Mouse (Mus musculus) forebrain, embryonic 12.5 days (tissue): ENCODE results near the gene Pgap2. TPM values are rescaled to one million over a fixed set of nuclear protein-coding genes. Genes with fewer than 3 reads are reported as not detected.
"Not testable (repeated sequence)": the region's sequence is repeated elsewhere in the genome, so short reads cannot be mapped to it uniquely, and the experiment has no call there.

ENCODE experiments used
- ATAC-seq: fragments of 200-750 bp; cut with Nextera tagmentation; 2 replicates; pipeline ENCODE4 v1.8.0; 2017; ENCODE audit warnings: moderate TSS enrichment; ENCODE audit not compliant: low FRiP score
- H3K27ac ChIP-seq: fragments of 300-500 bp; sonication (generic); 2 replicates; pipeline ENCODE4 v1.5.1; 2016; ENCODE audit warnings: mild to moderate bottlenecking
- H3K27me3 ChIP-seq: fragments of 300-500 bp; sonication (generic); 2 replicates; pipeline ENCODE4 v1.6.1; 2016; ENCODE audit warnings: mild to moderate bottlenecking
- H3K36me3 ChIP-seq: fragments of 300-500 bp; sonication (generic); replicated peaks from 2 replicates; pipeline ENCODE4 v1.6.1; 2016; ENCODE audit warnings: mild to moderate bottlenecking
- H3K4me1 ChIP-seq: fragments of 300-500 bp; sonication (generic); 2 replicates; pipeline ENCODE4 v1.6.1; 2016
- H3K4me2 ChIP-seq: fragments of 300-500 bp; sonication (generic); 2 replicates; pipeline ENCODE4 v1.6.1; 2016; ENCODE audit warnings: mild to moderate bottlenecking, moderate library complexity
- H3K4me3 ChIP-seq: fragments of 300-500 bp; sonication (generic); replicated peaks from 2 replicates; pipeline ENCODE4 v1.5.1; 2016; ENCODE audit warnings: mild to moderate bottlenecking
- H3K9ac ChIP-seq: fragments of 300-500 bp; sonication (generic); 2 replicates; pipeline ENCODE4 v1.6.1; 2016; ENCODE audit warnings: mild to moderate bottlenecking
- H3K9me3 ChIP-seq: fragments of 300-500 bp; sonication (generic); 2 replicates; pipeline ENCODE4 v1.6.1; 2016
- WGBS: fragments of 180-500 bp; shearing (Covaris S2); methylation state at CpG from one replicate; pipeline ENCODE4 v1.1.7; 2016; 5-methylcytosine and 5-hydroxymethylcytosine counted together
- polyA plus RNA-seq: library from polyadenylated mRNA; unstranded; fragments of >200 nt; fragmentation: Nextera tagmentation; extraction: Ambion mirVana; gene quantifications from 2 replicates; pipeline ENCODE4 v1.2.1, GENCODE M21; 2016

Pgap2 gene
- polyA plus RNA-seq, 1 experiment from 2014 or later = 54.3 TPM

DNA sequence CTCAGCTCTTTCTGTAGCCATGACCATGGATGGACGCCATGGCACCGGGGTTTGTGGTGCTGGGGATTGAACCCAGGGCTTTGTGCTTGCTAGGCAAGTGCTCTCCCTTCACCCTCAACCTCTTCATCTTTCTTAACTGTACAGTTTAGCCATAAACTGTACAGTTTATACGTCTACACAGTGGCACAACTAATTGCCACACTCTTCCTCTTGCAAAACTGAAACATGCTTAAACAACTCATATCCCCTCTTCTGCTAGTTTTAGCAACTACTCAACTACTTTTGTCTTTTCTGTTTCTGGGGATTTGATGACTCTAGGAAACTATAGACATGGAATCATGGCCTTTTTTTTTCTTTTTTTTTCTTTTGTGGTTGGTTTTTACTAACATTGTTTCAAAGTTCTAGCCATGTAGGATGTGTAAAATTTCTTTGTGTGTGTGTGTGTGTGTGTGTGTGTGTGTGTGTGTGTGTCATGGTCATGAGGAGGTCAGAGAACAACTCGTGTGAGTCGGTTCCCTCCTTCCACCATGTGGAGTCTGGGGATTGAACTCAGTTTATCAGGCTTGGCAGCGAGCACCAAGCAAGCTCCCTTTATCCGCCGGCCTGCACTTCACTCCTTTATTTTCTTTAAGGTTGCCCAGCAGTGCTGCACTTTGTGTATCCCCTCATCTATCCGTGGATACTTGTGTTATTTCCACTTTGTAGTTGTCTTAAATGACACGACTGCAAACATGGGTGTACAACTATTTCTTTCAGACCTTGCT is 49.9 kb downstream of the Pgap2 start:
- H3K27me3 ChIP-seq = no peaks in the 10 kb centered on the region
- no peak overlapping the region for H3K9ac ChIP-seq
- no peaks in the 10 kb centered on the region for H3K36me3 ChIP-seq
- H3K9me3 ChIP-seq = no peaks in the 10 kb centered on the region
- H3K27ac ChIP-seq = no peak overlapping the region
- no peaks in the 10 kb centered on the region for H3K4me1 ChIP-seq
- 81% methylated on average over 10 of the region's 10 CpGs for WGBS
- no peak overlapping the region for H3K4me3 ChIP-seq
- H3K4me2 ChIP-seq = no peak overlapping the region
- ATAC-seq = no peak

DNA sequence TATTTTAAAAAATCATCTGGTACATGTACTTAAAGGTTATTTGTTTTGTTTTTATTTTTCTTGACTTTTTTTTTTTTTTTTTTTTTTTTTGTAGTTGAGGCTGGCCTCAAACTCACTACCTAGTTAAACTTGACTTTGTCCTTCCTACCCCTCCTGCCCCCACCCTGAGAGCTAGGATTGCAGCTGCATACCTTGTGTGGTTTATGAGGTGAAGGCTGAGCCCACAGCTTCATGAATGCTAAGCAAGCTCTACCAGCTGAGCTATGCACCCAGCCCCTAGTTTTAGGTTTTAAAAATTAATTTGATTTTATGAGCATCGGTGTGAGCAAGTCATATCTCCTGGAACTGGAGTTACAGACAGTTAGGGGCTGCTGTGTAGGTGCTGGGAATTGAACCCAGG is 50.5 kb downstream of the Pgap2 start:
- no peaks in the 10 kb centered on the region for H3K4me1 ChIP-seq
- no peaks in the 10 kb centered on the region for H3K9me3 ChIP-seq
- H3K9ac ChIP-seq = no peak overlapping the region
- H3K4me3 ChIP-seq = no peak overlapping the region
- H3K36me3 ChIP-seq = no peaks in the 10 kb centered on the region
- no peaks in the 10 kb centered on the region for H3K27me3 ChIP-seq
- WGBS = 87% methylated on average over 1 of the region's 1 CpGs
- H3K27ac ChIP-seq = no peak overlapping the region
- ATAC-seq = no peak
- no peak overlapping the region for H3K4me2 ChIP-seq

DNA sequence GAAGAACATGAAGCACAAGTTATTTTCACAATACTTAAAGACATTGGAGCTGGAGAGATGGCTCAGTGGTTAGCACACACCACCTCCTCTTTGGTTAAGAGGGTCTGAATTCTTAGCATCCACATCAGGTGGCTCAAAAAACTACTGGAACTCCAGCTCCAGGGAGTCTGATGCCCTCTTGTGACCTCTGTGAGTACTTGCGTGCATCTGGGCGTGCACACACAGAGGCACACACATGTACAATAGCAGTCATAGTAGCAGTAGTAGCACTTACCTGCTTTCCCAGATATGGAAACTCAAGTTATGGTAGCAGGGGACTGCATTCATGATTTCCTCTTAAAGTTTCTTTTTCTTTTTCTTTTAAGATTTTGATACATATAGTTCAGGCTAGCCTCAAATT is 53.0 kb downstream of the Pgap2 start:
- ATAC-seq = no peak
- Histone ChIP-seq H3K4me3 (no peak overlapping the region), H3K4me2 (no peak overlapping the region), H3K36me3 (no peaks in the 10 kb centered on the region), H3K27me3 (peaks cover under 1% of the 10 kb centered on the region; the same call in 1 of the 2 replicates), H3K27ac (no peak overlapping the region), H3K4me1 (0 out of 2 replicates have a peak, but pooled peaks cover under 1% of the 10 kb centered on the region), H3K9ac (no peak overlapping the region), H3K9me3 (no peaks in the 10 kb centered on the region)
- 82% methylated on average over 2 of the region's 2 CpGs for WGBS

DNA sequence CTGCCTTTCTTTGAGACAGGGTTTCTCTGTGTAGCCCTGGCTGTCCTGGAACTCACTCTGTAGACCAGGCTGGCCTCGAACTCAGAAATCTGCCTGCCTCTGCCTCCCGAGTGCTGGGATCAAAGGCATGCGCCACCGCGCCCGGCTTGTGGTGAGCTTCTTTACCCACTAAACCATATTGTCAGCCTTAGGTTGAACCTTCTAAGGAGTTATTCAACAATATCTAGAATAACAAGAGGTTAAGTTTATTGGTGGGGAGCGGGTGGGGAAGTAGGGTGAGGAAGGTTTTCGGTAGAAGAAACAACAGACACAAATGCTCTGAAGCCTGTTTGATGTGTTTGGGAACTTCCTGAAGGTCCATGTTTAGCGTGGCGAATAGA is 56.0 kb downstream of the Pgap2 start:
- WGBS = 94% methylated on average over 10 of the region's 10 CpGs
- not testable (repeated sequence) for ATAC-seq, H3K4me2 ChIP-seq, H3K9ac ChIP-seq, H3K36me3 ChIP-seq, H3K9me3 ChIP-seq, H3K4me3 ChIP-seq, H3K4me1 ChIP-seq, H3K27ac ChIP-seq
- H3K27me3 ChIP-seq = peaks cover 10% of the 10 kb centered on the region

DNA sequence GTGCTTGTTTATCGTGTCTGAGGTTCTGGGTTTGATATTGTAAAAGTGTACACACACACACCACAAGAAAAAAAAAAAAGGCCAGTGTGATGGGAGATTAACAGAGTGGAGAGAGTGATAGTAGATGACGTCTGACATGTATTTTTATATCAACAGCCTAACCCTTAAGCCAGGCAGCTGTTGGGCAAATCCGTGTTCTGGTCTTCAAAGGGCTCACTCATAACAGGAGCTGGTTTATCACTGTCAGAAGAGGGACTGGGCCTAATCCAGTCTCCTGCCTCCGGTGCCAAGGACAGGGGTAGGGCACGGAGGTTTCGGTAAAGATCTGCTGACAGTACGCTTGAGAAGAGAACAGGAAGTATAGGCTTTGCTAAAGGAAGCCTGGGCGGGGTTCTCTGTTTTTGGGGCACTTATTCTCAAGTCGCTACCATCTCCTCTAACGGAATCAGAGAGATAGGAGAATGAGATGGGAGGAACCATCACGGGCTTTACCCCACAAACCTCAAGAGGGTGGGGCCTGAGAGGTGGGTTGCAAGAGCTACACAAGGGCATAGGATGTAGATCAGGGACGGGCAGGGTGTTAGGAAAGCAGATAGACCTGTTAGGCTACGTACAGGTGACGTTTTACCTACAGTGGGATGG is 56.5 kb downstream of the Pgap2 start:
- WGBS = 52% methylated on average over 14 of the region's 14 CpGs

GRCm38 (mm10) chr7:102267113-102267579 is 57.1 kb downstream of the Pgap2 start:
- under 1% methylated on average over 34 of the region's 34 CpGs for WGBS

More for the DNA sequence above, 56.5 kb downstream of the Pgap2 start:
- Histone ChIP-seq H3K4me3 (peak overlapping the region; percentile 81), H3K36me3 (no peaks in the 10 kb centered on the region), H3K27me3 (peaks cover 10% of the 10 kb centered on the region), H3K9me3 (no peaks in the 10 kb centered on the region), H3K27ac (no peak overlapping the region), H3K4me2 (no peak overlapping the region; the same call in 1 of the 2 replicates), H3K4me1 (peaks cover 9% of the 10 kb centered on the region; the same call in 1 of the 2 replicates), H3K9ac (no peak overlapping the region)
- ATAC-seq = peak; percentile 47

DNA sequence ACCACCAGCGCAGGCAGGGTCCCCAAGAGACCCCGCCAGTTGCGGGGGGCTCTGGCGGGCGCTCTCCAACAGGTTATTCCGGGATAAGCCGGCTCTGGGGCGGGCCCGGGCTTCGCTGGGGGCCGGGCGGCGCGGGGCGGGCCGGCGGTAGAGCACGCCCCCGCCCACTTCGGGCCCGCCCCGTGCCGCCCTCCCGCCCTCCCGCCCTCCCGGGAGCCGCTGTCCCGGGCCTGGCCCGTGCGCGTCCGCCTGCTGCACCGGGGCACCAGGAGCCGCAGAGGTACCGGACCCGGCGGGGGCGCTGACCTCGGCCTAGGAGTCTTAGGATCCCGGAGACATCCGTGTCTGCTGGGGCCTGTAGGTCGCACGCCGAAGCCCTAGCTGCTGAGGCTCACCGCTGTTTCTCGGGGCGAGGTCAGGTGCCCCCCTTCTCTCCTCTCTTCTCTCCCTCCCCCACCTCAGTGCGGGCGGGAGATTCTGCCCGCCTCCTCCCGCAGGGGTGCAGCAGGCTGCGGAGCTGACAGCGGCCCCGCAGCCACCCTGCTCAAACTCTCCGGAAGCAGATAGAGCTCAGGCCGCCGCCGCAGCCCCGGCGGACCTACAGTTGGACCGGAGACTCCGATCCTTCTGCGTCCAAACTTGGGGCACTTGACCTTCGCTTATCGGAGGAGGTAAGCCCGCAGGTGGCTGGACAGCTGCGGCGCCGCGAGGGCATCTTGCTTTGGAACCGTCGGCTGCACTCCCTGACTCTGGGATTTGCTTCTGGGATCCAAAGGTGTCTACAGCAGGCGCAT is 57.8 kb downstream of the Pgap2 start, which contains the start of gene Stim1:
TSS of gene Stim1 (plus strand) at position 206 of the 794 bp plus-strand sequence.
- H3K27ac ChIP-seq = peak within 1 kb of the TSS; percentile 51; the same call in 1 of the 2 replicates
- peaks cover 9% of the 10 kb centered on the region; the same call in 1 of the 2 replicates for H3K4me1 ChIP-seq
- peak within 1 kb of the TSS; percentile 95 for H3K4me2 ChIP-seq
- WGBS = under 1% methylated on average over 55 of the region's 73 CpGs
- H3K27me3 ChIP-seq = peaks cover 10% of the 10 kb centered on the region
- H3K9me3 ChIP-seq = no peaks in the 10 kb centered on the region
- H3K9ac ChIP-seq = peak within 1 kb of the TSS; percentile 76
- no peaks in the 10 kb centered on the region for H3K36me3 ChIP-seq
- peak; percentile 89 for ATAC-seq
- peak within 1 kb of the TSS; percentile 81 for H3K4me3 ChIP-seq

More at GRCm38 (mm10) chr7:102267113-102267579, 57.1 kb downstream of the Pgap2 start:
- no peaks in the 10 kb centered on the region for H3K9me3 ChIP-seq
- peaks cover 9% of the 10 kb centered on the region; the same call in 1 of the 2 replicates for H3K4me1 ChIP-seq
- no peaks in the 10 kb centered on the region for H3K36me3 ChIP-seq
- peak overlapping the region; percentile 95 for H3K4me2 ChIP-seq
- peak overlapping the region; percentile 81 for H3K4me3 ChIP-seq
- H3K27ac ChIP-seq = peak overlapping the region; percentile 51; the same call in 1 of the 2 replicates
- peaks cover 10% of the 10 kb centered on the region for H3K27me3 ChIP-seq
- H3K9ac ChIP-seq = peak overlapping the region; percentile 76
- ATAC-seq = peak; percentile 93

DNA sequence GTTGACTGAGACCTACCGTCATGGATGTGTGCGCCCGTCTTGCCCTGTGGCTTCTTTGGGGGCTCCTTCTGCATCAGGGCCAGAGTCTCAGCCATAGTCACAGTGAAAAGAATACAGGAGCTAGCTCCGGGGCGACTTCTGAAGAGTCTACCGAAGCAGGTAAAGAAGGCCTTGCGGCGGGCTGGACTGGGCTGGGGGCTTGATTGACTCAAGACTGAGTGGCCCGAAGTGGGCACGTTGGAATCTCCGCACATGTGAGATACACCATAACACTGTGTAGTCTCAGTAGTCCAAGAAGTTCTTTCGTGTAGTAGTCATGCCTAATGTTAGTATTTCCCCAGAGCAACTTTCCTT is 58.4 kb downstream of the Pgap2 start:
- ATAC-seq = no peak
- Histone ChIP-seq H3K9me3 (no peaks in the 10 kb centered on the region), H3K9ac (peak overlapping the region; percentile 76), H3K4me2 (peak overlapping the region; percentile 95), H3K27ac (no peak overlapping the region), H3K27me3 (peaks cover 10% of the 10 kb centered on the region), H3K4me3 (peak overlapping the region; percentile 81), H3K4me1 (peaks cover 9% of the 10 kb centered on the region; the same call in 1 of the 2 replicates), H3K36me3 (no peaks in the 10 kb centered on the region)
- WGBS = 10% methylated on average over 12 of the region's 12 CpGs

- no peak for ATAC-seq
- Histone ChIP-seq H3K4me3 (no peak overlapping the region), H3K9ac (no peak overlapping the region), H3K4me1 (peaks cover 9% of the 10 kb centered on the region; the same call in 1 of the 2 replicates), H3K4me2 (no peak overlapping the region), H3K27ac (no peak overlapping the region), H3K27me3 (peaks cover 10% of the 10 kb centered on the region), H3K36me3 (no peaks in the 10 kb centered on the region), H3K9me3 (no peaks in the 10 kb centered on the region)
- WGBS = 90% methylated on average over 3 of the region's 3 CpGs
Observed at GRCm38 (mm10) chr7:102272422-102272948, 62.5 kb downstream of the Pgap2 start.

GRCm38 (mm10) chr7:102281403-102281802 is 71.4 kb downstream of the Pgap2 start:
- Histone ChIP-seq H3K9ac (no peak overlapping the region), H3K36me3 (no peaks in the 10 kb centered on the region), H3K4me2 (no peak overlapping the region), H3K9me3 (no peaks in the 10 kb centered on the region), H3K4me1 (no peaks in the 10 kb centered on the region), H3K27me3 (no peaks in the 10 kb centered on the region), H3K4me3 (no peak overlapping the region), H3K27ac (no peak overlapping the region)
- ATAC-seq = no peak
- WGBS = 88% methylated on average over 1 of the region's 1 CpGs

DNA sequence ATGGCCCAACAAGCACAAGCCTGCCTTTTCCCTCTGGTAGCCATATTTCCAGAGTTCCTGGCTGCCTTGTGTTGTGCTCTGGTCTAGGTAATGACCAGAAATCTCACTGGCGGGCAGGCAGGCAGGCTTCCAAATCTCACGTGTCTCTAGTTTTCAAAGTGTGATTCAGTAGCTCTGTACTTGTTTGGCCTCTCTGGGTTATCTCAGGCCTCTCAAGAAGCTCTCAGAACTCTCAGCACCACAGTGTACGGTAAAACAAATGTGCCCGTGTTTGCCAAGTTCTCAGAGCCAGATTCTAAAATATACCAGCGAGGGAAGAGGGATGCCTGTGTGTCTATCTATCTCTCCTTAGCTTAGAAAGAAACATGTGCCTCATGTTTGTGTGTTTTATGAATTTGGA is 72.3 kb downstream of the Pgap2 start:
- H3K4me3 ChIP-seq = no peak overlapping the region
- no peaks in the 10 kb centered on the region for H3K27me3 ChIP-seq
- H3K9me3 ChIP-seq = no peaks in the 10 kb centered on the region
- 81% methylated on average over 5 of the region's 5 CpGs for WGBS
- no peak overlapping the region for H3K9ac ChIP-seq
- no peaks in the 10 kb centered on the region for H3K36me3 ChIP-seq
- no peak overlapping the region for H3K27ac ChIP-seq
- ATAC-seq = no peak
- H3K4me1 ChIP-seq = no peaks in the 10 kb centered on the region
- no peak overlapping the region for H3K4me2 ChIP-seq
